Mouse (Mus musculus): ENCODE results near the gene Olfr706. TPM values are rescaled to one million over a fixed set of nuclear protein-coding genes. Genes with fewer than 3 reads are reported as not detected.

Gene Olfr706
- total and polyA plus RNA-seq, 3 experiments: not detected

- no peak within 1 kb of the TSS for H3K27ac ChIP-seq (ENCODE audit: insufficient read depth, low read depth)
- DNase-seq (ENCODE audit: extremely low read depth): no peak
- no peaks in the 10 kb centered on the region for H3K4me1 ChIP-seq (ENCODE audit: control insufficient read depth in 1 of 2, insufficient read depth in 2 of 2)
- H3K36me3 ChIP-seq (replicated peaks in 1 of 2; ENCODE audit: control insufficient read depth in 1 of 2, insufficient read depth in 1 of 2, low read length in 1 of 2): no peaks in the 10 kb centered on the region
- H3K79me2 ChIP-seq (replicated peaks; ENCODE audit: control insufficient read depth, extremely low read depth, insufficient read depth, poor library complexity, severe bottlenecking): no peaks in the 10 kb centered on the region
- TF ChIP-seq MAZ (IDR thresholded peaks at IDR 0.05; ENCODE audit: low read depth, low read length) (no peak), EP300 (IDR thresholded peaks at IDR 0.05; ENCODE audit: low read length) (no peak), USF1 (IDR thresholded peaks at IDR 0.05; ENCODE audit: low read depth, low read length) (no peak), RCOR1 (conservative IDR thresholded peaks at IDR 0.05; ENCODE audit: low read depth, low read length) (no peak), GABPA (IDR thresholded peaks at IDR 0.05; ENCODE audit: insufficient replicate concordance, low read depth, low read length) (no peak), UBTF (IDR thresholded peaks at IDR 0.05; ENCODE audit: low read depth, low read length) (no peak), SIN3A (IDR thresholded peaks at IDR 0.05; ENCODE audit: low read length) (no peak), CTCF (conservative IDR thresholded peaks at IDR 0.05 in 1 of 2, IDR thresholded peaks at IDR 0.05 in 1 of 2; ENCODE audit: low read depth in 2 of 2, low read length in 2 of 2) (no peak), E2F4 (IDR thresholded peaks at IDR 0.05; ENCODE audit: insufficient replicate concordance, low read depth, low read length) (no peak), JUND (conservative IDR thresholded peaks at IDR 0.05; ENCODE audit: low read depth, low read length) (no peak), NELFE (IDR thresholded peaks at IDR 0.05; ENCODE audit: low read depth, low read length) (no peak)
- dilution Hi-C loops (cut with MboI; ENCODE audit: extremely low pct_ligation_motif_present, extremely low pct_unique_long_range_greater_than_20kb, low sequenced_read_pairs): no loop called here
- no peaks in the 10 kb centered on the region for H3K27me3 ChIP-seq (replicated peaks)
- no peaks in the 10 kb centered on the region for H3K9me3 ChIP-seq (replicated peaks; ENCODE audit: low read length)
- in situ Hi-C loops (cut with MboI; ENCODE audit: low pct_ligation_motif_present, low pct_unique_long_range_greater_than_20kb, low sequenced_read_pairs): no loop called here
- no peak within 1 kb of the TSS for H3K4me3 ChIP-seq (replicated peaks in 1 of 3; ENCODE audit: low read depth in 2 of 3, low read length in 2 of 3, poor library complexity in 1 of 3)
- H3K9ac ChIP-seq (ENCODE audit: insufficient read depth, low read depth): no peak within 1 kb of the TSS
- no peak within 1 kb of the TSS for H3K4me2 ChIP-seq (ENCODE audit: insufficient read depth, low read depth, poor library complexity, severe bottlenecking)
Measured at GRCm38 (mm10) chr7:106833793-106834192, 54.2 kb downstream of the Olfr706 start, which contains the start of gene Olfr702. Olfr702 (minus strand) TSS chr7:106833893.

Other genes with a start within 250 kb of the Olfr706 start
Only the 20 nearest of the 24 such genes appear.
- gene Olfr694, start 196.3 kb downstream of the Olfr706 start, total RNA-seq (2012; rRNA removed): not detected in 2 replicates
- gene Olfr694, start 196.3 kb downstream of the Olfr706 start, total RNA-seq (2014; rRNA removed): not detected in 2 replicates
- not detected in 2 replicates for gene Olfr694, start 196.3 kb downstream of the Olfr706 start, polyA plus RNA-seq (2012; ENCODE audit: insufficient read length, low read depth)
- gene Olfr695, start 171.8 kb downstream of the Olfr706 start, total RNA-seq (2012; rRNA removed): not detected in 2 replicates
- gene Olfr695, start 171.8 kb downstream of the Olfr706 start, total RNA-seq (2014; rRNA removed): not detected in 2 replicates
- not detected in 2 replicates for gene Olfr695, start 171.8 kb downstream of the Olfr706 start, polyA plus RNA-seq (2012; ENCODE audit: insufficient read length, low read depth)
- gene Olfr697, start 145.7 kb downstream of the Olfr706 start, total RNA-seq (2012; rRNA removed): not detected in 2 replicates
- not detected in 2 replicates for gene Olfr697, start 145.7 kb downstream of the Olfr706 start, total RNA-seq (2014; rRNA removed)
- gene Olfr697, start 145.7 kb downstream of the Olfr706 start, polyA plus RNA-seq (2012; ENCODE audit: insufficient read length, low read depth): not detected in 2 replicates
- gene Olfr698, start 132.8 kb downstream of the Olfr706 start, total RNA-seq (2012; rRNA removed): not detected in 2 replicates
- not detected in 2 replicates for gene Olfr698, start 132.8 kb downstream of the Olfr706 start, total RNA-seq (2014; rRNA removed)
- gene Olfr698, start 132.8 kb downstream of the Olfr706 start, polyA plus RNA-seq (2012; ENCODE audit: insufficient read length, low read depth): not detected in 2 replicates
- not detected in 2 replicates for gene Olfr699, start 95.0 kb downstream of the Olfr706 start, total RNA-seq (2012; rRNA removed)
- not detected in 2 replicates for gene Olfr699, start 95.0 kb downstream of the Olfr706 start, total RNA-seq (2014; rRNA removed)
- not detected in 2 replicates for gene Olfr699, start 95.0 kb downstream of the Olfr706 start, polyA plus RNA-seq (2012; ENCODE audit: insufficient read length, low read depth)
- not detected in 2 replicates for gene Olfr700, start 79.3 kb downstream of the Olfr706 start, total RNA-seq (2012; rRNA removed)
- gene Olfr700, start 79.3 kb downstream of the Olfr706 start, total RNA-seq (2014; rRNA removed): not detected in 2 replicates
- not detected in 2 replicates for gene Olfr700, start 79.3 kb downstream of the Olfr706 start, polyA plus RNA-seq (2012; ENCODE audit: insufficient read length, low read depth)
- not detected in 2 replicates for gene Olfr701, start 74.0 kb downstream of the Olfr706 start, total RNA-seq (2012; rRNA removed)
- not detected in 2 replicates for gene Olfr701, start 74.0 kb downstream of the Olfr706 start, total RNA-seq (2014; rRNA removed)
- gene Olfr701, start 74.0 kb downstream of the Olfr706 start, polyA plus RNA-seq (2012; ENCODE audit: insufficient read length, low read depth): not detected in 2 replicates
- gene Olfr702, start 54.3 kb downstream of the Olfr706 start, total RNA-seq (2012; rRNA removed): not detected in 2 replicates
- gene Olfr702, start 54.3 kb downstream of the Olfr706 start, total RNA-seq (2014; rRNA removed): not detected in 2 replicates
- gene Olfr702, start 54.3 kb downstream of the Olfr706 start, polyA plus RNA-seq (2012; ENCODE audit: insufficient read length, low read depth): not detected in 2 replicates
- not detected in 2 replicates for gene Olfr703, start 44.8 kb downstream of the Olfr706 start, total RNA-seq (2012; rRNA removed)
- not detected in 2 replicates for gene Olfr703, start 44.8 kb downstream of the Olfr706 start, total RNA-seq (2014; rRNA removed)
- not detected in 2 replicates for gene Olfr703, start 44.8 kb downstream of the Olfr706 start, polyA plus RNA-seq (2012; ENCODE audit: insufficient read length, low read depth)
- not detected in 2 replicates for gene Olfr704, start 25.0 kb downstream of the Olfr706 start, total RNA-seq (2012; rRNA removed)
- gene Olfr704, start 25.0 kb downstream of the Olfr706 start, total RNA-seq (2014; rRNA removed): not detected in 2 replicates
- gene Olfr704, start 25.0 kb downstream of the Olfr706 start, polyA plus RNA-seq (2012; ENCODE audit: insufficient read length, low read depth): not detected in 2 replicates
- not detected in 2 replicates for gene Olfr705, start 11.3 kb downstream of the Olfr706 start, total RNA-seq (2012; rRNA removed)
- not detected in 2 replicates for gene Olfr705, start 11.3 kb downstream of the Olfr706 start, total RNA-seq (2014; rRNA removed)
- not detected in 2 replicates for gene Olfr705, start 11.3 kb downstream of the Olfr706 start, polyA plus RNA-seq (2012; ENCODE audit: insufficient read length, low read depth)
- gene Olfr707, start 13.1 kb upstream of the Olfr706 start, total RNA-seq (2012; rRNA removed): not detected in 2 replicates
- gene Olfr707, start 13.1 kb upstream of the Olfr706 start, total RNA-seq (2014; rRNA removed): not detected in 2 replicates
- not detected in 2 replicates for gene Olfr707, start 13.1 kb upstream of the Olfr706 start, polyA plus RNA-seq (2012; ENCODE audit: insufficient read length, low read depth)
- not detected in 2 replicates for gene Olfr1532-ps1, start 19.8 kb upstream of the Olfr706 start, total RNA-seq (2012; rRNA removed)
- gene Olfr1532-ps1, start 19.8 kb upstream of the Olfr706 start, total RNA-seq (2014; rRNA removed): not detected in 2 replicates
- gene Olfr1532-ps1, start 19.8 kb upstream of the Olfr706 start, polyA plus RNA-seq (2012; ENCODE audit: insufficient read length, low read depth): not detected in 2 replicates
- not detected in 2 replicates for gene Olfr709-ps1, start 44.1 kb upstream of the Olfr706 start, total RNA-seq (2012; rRNA removed)
- not detected in 2 replicates for gene Olfr709-ps1, start 44.1 kb upstream of the Olfr706 start, total RNA-seq (2014; rRNA removed)
- gene Olfr709-ps1, start 44.1 kb upstream of the Olfr706 start, polyA plus RNA-seq (2012; ENCODE audit: insufficient read length, low read depth): not detected in 2 replicates
- gene Olfr710, start 60.1 kb upstream of the Olfr706 start, total RNA-seq (2012; rRNA removed): not detected in 2 replicates
- gene Olfr710, start 60.1 kb upstream of the Olfr706 start, total RNA-seq (2014; rRNA removed): not detected in 2 replicates
- gene Olfr710, start 60.1 kb upstream of the Olfr706 start, polyA plus RNA-seq (2012; ENCODE audit: insufficient read length, low read depth): not detected in 2 replicates
- gene Olfr6, start 75.8 kb upstream of the Olfr706 start, total RNA-seq (2012; rRNA removed): not detected in 2 replicates
- gene Olfr6, start 75.8 kb upstream of the Olfr706 start, total RNA-seq (2014; rRNA removed): not detected in 2 replicates
- not detected in 2 replicates for gene Olfr6, start 75.8 kb upstream of the Olfr706 start, polyA plus RNA-seq (2012; ENCODE audit: insufficient read length, low read depth)
- gene Olfr711, start 87.3 kb upstream of the Olfr706 start, total RNA-seq (2012; rRNA removed): not detected in 2 replicates
- gene Olfr711, start 87.3 kb upstream of the Olfr706 start, total RNA-seq (2014; rRNA removed): not detected in 2 replicates
- not detected in 2 replicates for gene Olfr711, start 87.3 kb upstream of the Olfr706 start, polyA plus RNA-seq (2012; ENCODE audit: insufficient read length, low read depth)
- gene Olfr2, start 117.9 kb upstream of the Olfr706 start, total RNA-seq (2012; rRNA removed): not detected in 2 replicates
- not detected in 2 replicates for gene Olfr2, start 117.9 kb upstream of the Olfr706 start, total RNA-seq (2014; rRNA removed)
- gene Olfr2, start 117.9 kb upstream of the Olfr706 start, polyA plus RNA-seq (2012; ENCODE audit: insufficient read length, low read depth): not detected in 2 replicates
- gene Olfr713, start 143.0 kb upstream of the Olfr706 start, total RNA-seq (2012; rRNA removed): not detected in 2 replicates
- not detected in 2 replicates for gene Olfr713, start 143.0 kb upstream of the Olfr706 start, total RNA-seq (2014; rRNA removed)
- gene Olfr713, start 143.0 kb upstream of the Olfr706 start, polyA plus RNA-seq (2012; ENCODE audit: insufficient read length, low read depth): not detected in 2 replicates
- not detected in 2 replicates for gene Olfr714, start 182.8 kb upstream of the Olfr706 start, total RNA-seq (2012; rRNA removed)
- not detected in 2 replicates for gene Olfr714, start 182.8 kb upstream of the Olfr706 start, total RNA-seq (2014; rRNA removed)
- gene Olfr714, start 182.8 kb upstream of the Olfr706 start, polyA plus RNA-seq (2012; ENCODE audit: insufficient read length, low read depth): not detected in 2 replicates

All from CH12.LX (cell line).